Mouse (Mus musculus) stomach, embryonic 14.5 days (tissue): ENCODE data around the gene Tbx4. TPM values are rescaled to one million over a fixed set of nuclear protein-coding genes. Genes with fewer than 3 reads are reported as not detected.

Experiments used
- ATAC-seq: fragments of 200-750 bp; cut with Nextera tagmentation; 2 replicates; pipeline ENCODE4 v1.8.0; 2017; ENCODE audit warnings: low read depth, moderate TSS enrichment; ENCODE audit not compliant: insufficient number of reproducible peaks, insufficient read depth, low FRiP score
- H3K27ac ChIP-seq: fragments of 300-500 bp; sonication (generic); 2 replicates; pipeline ENCODE4 v1.5.1; 2014; ENCODE audit warnings: mild to moderate bottlenecking, low read length, moderate library complexity, mixed read lengths
- H3K27me3 ChIP-seq: fragments of 300-500 bp; sonication (generic); 2 replicates; pipeline ENCODE4 v1.6.1; 2014; ENCODE audit warnings: low read length, control low read depth, mixed read lengths; ENCODE audit not compliant: control insufficient read depth, insufficient read depth
- H3K36me3 ChIP-seq: fragments of 300-500 bp; sonication (generic); 2 replicates; pipeline ENCODE4 v1.6.1; 2014; ENCODE audit warnings: mild to moderate bottlenecking, control low read depth, low read length, moderate library complexity, mixed read lengths; ENCODE audit not compliant: control insufficient read depth, insufficient read depth
- H3K4me1 ChIP-seq: fragments of 300-500 bp; sonication (generic); 2 replicates; pipeline ENCODE4 v1.6.1; 2014; ENCODE audit warnings: low read length, control low read depth, mixed read lengths; ENCODE audit not compliant: control insufficient read depth, insufficient read depth
- H3K4me2 ChIP-seq: fragments of 300-500 bp; sonication (generic); replicated peaks from 2 replicates; pipeline ENCODE4 v1.6.1; 2014; ENCODE audit warnings: low read depth, low read length, control low read depth
- H3K4me3 ChIP-seq: fragments of 300-500 bp; sonication (generic); 2 replicates; pipeline ENCODE4 v1.5.1; 2014; ENCODE audit warnings: low read depth, low read length, control low read depth
- H3K9ac ChIP-seq: fragments of 300-500 bp; sonication (generic); replicated peaks from 2 replicates; pipeline ENCODE4 v1.6.1; 2014; ENCODE audit warnings: low read depth, mild to moderate bottlenecking, control low read depth, low read length, moderate library complexity, mixed read lengths
- H3K9me3 ChIP-seq: fragments of 300-500 bp; sonication (generic); 2 replicates; pipeline ENCODE4 v1.6.1; 2016; ENCODE audit warnings: low read depth, low read length, control low read depth; ENCODE audit not compliant: control insufficient read depth
- WGBS: fragments of 180-500 bp; shearing (Covaris S2); extraction: QIAGEN DNeasy Blood & Tissue Kit; methylation state at CpG from one replicate; pipeline ENCODE4 v1.1.7; 2014; 5-methylcytosine and 5-hydroxymethylcytosine counted together
- polyA plus RNA-seq: library from polyadenylated mRNA; unstranded; fragments of >200 nt; fragmentation: Nextera tagmentation; extraction: Ambion mirVana; gene quantifications from 2 replicates; pipeline ENCODE4 v1.2.1, GENCODE M21; 2014

The Tbx4 gene
- not detected in 2 replicates for polyA plus RNA-seq

DNA sequence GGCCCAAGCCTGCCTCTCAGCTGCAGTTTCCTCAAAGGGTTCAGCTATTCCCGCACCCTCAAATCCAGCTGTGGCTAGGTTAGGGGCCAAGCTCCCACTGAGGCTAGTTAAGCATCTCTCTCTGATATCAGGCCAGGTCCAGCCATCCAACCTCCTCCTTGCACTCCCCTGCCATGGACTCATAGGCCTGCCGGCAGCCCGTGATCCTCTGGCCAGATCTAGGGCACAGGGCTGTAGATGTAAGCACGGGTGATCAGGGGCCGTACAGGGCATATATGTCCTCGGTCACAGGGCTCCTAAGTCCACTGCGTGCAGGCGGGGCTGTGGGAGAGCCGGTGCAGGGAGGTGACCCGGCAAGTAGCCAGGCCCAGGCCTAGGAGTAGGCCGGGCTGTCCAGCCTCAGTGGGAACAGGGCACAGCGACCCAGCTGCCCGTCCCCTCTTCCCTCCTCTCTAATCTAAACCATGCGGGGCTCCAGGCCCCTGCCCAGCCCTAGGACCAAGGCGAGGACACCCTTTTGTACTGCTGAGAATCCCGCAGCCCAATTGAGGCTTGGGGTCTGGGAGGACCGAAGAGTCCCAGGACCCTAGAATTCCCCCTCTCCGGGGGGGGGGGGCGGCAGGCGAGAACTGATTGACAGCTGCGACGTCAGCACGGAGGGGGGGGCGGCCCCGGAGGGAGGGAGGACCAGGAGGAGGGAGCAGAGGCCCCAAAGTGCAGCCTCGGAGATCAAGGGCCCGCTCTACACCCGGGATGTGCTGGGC is at the start of gene Tbx4:
Gene Tbx4, plus strand, starts transcription at position 758 of the 764 bp plus-strand sequence.
- Histone ChIP-seq H3K4me2 (no peak within 1 kb of the TSS), H3K27me3 (peaks cover 58% of the 10 kb centered on the region), H3K9ac (no peak within 1 kb of the TSS), H3K4me1 (peaks cover 10% of the 10 kb centered on the region), H3K9me3 (no peaks in the 10 kb centered on the region), H3K4me3 (no peak within 1 kb of the TSS), H3K36me3 (no peaks in the 10 kb centered on the region), H3K27ac (no peak within 1 kb of the TSS)
- WGBS, result 29% methylated on average over 23 of the region's 28 CpGs
- peak; percentile 12; the same call in 1 of the 2 replicates for ATAC-seq

DNA sequence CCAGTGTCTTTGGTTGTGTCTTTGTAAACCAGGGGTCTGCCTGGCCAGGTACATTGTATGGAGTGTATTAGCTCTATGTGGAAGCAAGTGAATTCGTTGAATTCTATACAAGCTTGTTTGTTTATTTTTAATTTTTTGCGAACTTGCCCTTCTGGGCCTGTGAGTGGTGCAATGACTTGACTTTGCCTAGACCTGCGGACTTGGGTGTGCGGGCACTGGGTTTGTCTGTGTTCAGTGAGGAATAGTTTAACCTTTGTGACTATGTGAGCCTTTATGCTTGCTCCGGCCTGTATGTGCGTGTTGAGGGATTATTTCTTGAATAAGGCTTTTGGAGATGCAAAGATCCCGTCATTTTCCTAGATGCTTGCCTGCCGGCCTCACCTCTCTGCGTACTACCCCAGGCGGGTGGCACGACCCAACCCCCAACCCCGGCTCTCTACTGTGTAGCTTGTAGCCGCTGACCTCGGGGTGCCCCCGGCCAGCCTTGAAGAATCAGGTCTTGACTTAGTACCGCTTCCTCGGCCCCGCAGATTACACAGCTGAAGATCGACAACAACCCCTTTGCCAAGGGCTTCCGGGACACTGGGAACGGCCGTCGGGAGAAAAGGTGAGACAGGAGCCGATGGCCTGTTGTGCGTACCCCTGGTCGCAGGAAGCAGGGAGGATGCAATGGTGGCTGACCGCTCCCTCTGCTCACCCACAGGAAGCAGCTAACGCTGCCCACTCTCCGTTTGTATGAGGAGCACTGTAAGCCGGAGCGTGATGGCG is 49.5 kb upstream of the Tbx4 start:
- peak overlapping the region; percentile 36; the same call in 1 of the 2 replicates for H3K27ac ChIP-seq
- H3K9ac ChIP-seq, result peak overlapping the region; percentile 54
- peak overlapping the region; percentile 59 for H3K4me3 ChIP-seq
- 0 out of 2 replicates have a peak, but pooled peaks cover 16% of the 10 kb centered on the region for H3K4me1 ChIP-seq
- no peaks in the 10 kb centered on the region for H3K9me3 ChIP-seq
- peak overlapping the region; percentile 87 for H3K4me2 ChIP-seq
- peaks cover 35% of the 10 kb centered on the region for H3K27me3 ChIP-seq
- ATAC-seq, result no peak
- peaks cover 7% of the 10 kb centered on the region; the same call in 1 of the 2 replicates for H3K36me3 ChIP-seq
- 18% methylated on average over 32 of the region's 32 CpGs for WGBS

DNA sequence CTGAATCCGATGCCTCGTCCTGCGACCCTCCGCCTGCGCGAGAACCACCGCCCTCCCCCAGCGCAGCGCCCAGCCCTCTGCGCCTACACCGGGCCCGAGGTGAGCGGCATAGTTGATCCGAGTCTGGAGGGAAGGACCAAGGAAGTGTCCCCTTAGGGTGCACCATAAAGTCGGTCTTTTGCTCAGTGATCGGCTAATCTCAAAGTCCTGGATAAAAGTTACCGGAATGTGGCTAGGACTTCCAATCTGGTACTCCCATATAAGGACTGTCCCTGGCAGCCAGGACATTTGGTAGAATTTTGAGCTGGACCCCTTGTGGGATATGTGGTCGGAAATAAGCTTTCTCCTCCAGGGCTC is 49.0 kb upstream of the Tbx4 start:
- Histone ChIP-seq H3K4me1 (peaks cover 14% of the 10 kb centered on the region; the same call in 1 of the 2 replicates), H3K9me3 (no peaks in the 10 kb centered on the region), H3K4me2 (peak overlapping the region; percentile 87), H3K36me3 (peaks cover 7% of the 10 kb centered on the region; the same call in 1 of the 2 replicates), H3K9ac (peak overlapping the region; percentile 54), H3K27ac (no peak overlapping the region; the same call in 1 of the 2 replicates), H3K4me3 (peak overlapping the region; percentile 59), H3K27me3 (peaks cover 35% of the 10 kb centered on the region)
- ATAC-seq, result no peak
- WGBS, result 15% methylated on average over 18 of the region's 18 CpGs

DNA sequence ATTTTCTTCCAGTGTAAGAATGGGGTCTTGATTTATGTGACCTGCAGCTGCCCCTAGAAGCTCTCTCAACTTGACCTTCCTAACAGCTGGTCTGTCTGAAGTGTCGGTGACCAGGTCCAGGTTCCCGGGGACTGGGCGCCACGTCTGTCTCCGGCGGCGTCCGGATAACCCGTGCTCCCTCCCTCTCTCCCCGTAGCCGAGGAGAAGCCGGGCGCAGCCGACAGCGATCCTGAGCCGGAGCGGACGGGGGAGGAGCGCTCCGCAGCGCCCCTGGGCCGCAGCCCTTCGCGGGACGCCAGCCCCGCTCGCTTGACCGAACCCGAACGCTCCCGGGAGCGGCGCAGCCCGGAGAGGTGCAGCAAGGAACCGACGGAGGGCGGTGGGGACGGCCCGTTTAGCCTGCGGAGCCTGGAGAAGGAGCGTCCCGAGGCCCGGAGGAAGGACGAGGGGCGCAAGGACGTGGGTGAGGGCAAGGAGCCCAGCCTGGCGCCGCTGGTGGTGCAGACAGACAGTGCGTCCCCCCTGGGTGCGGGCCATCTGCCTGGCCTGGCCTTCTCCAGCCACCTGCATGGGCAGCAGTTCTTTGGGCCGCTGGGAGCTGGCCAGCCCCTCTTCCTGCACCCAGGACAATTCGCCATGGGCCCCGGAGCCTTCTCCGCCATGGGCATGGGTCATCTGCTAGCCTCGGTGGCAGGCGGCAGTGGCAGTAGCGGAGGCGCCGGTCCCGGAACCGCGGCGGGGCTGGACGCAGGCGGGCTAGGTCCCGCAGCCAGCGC is 48.4 kb upstream of the Tbx4 start:
- peak overlapping the region; percentile 44; the same call in 1 of the 2 replicates for H3K27ac ChIP-seq
- H3K9ac ChIP-seq, result peak overlapping the region; percentile 54
- 6% methylated on average over 66 of the region's 67 CpGs for WGBS
- H3K36me3 ChIP-seq, result peaks cover 7% of the 10 kb centered on the region; the same call in 1 of the 2 replicates
- peaks cover 17% of the 10 kb centered on the region for H3K4me1 ChIP-seq
- ATAC-seq, result no peak
- H3K9me3 ChIP-seq, result no peaks in the 10 kb centered on the region
- H3K4me3 ChIP-seq, result peak overlapping the region; percentile 59
- peaks cover 35% of the 10 kb centered on the region for H3K27me3 ChIP-seq
- H3K4me2 ChIP-seq, result peak overlapping the region; percentile 87

DNA sequence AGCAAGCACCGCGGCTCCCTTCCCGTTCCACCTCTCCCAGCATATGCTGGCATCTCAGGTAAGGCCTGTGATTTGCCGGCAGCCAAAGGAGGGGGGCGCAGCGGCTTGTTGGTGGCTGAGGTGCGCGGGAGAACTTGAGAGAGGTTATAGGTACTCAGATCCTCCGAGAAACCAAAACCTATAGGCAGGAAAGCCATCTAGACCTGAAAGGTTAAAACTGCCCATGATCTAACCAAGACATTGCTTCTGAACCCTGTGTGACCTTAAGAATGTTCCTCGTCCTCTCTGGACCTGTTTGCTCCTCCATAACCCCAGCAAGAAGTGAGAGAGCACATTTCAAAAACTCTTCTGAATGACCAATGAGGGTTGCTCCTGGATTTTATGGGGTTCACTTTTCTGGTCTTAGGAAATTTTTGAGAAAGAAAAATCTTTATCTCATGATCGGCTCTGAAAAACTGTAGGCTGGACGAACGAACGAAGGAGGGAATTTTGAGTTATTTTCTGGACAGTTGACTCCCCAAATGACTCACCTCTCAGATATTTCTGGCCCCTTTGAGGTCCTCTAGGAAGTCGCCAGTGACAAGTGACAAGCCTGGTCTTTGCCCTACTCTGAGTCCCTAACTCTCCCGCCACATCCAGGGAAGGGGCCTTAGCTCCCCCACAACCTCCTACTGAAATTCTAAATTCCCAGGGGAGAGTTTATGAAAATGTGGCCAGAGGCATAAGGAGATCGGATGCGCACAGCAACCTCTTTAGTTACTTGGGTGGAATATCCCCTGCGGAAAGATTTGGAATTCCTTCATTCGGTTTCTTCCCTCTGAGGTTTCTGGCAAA is 47.6 kb upstream of the Tbx4 start:
- no peak for ATAC-seq
- peak overlapping the region; percentile 59 for H3K4me3 ChIP-seq
- peaks cover 35% of the 10 kb centered on the region for H3K27me3 ChIP-seq
- no peaks in the 10 kb centered on the region for H3K9me3 ChIP-seq
- H3K9ac ChIP-seq, result peak overlapping the region; percentile 54
- WGBS, result 29% methylated on average over 20 of the region's 20 CpGs
- H3K4me1 ChIP-seq, result peaks cover 17% of the 10 kb centered on the region
- H3K4me2 ChIP-seq, result peak overlapping the region; percentile 87
- peaks cover 7% of the 10 kb centered on the region; the same call in 1 of the 2 replicates for H3K36me3 ChIP-seq
- H3K27ac ChIP-seq, result no peak overlapping the region

DNA sequence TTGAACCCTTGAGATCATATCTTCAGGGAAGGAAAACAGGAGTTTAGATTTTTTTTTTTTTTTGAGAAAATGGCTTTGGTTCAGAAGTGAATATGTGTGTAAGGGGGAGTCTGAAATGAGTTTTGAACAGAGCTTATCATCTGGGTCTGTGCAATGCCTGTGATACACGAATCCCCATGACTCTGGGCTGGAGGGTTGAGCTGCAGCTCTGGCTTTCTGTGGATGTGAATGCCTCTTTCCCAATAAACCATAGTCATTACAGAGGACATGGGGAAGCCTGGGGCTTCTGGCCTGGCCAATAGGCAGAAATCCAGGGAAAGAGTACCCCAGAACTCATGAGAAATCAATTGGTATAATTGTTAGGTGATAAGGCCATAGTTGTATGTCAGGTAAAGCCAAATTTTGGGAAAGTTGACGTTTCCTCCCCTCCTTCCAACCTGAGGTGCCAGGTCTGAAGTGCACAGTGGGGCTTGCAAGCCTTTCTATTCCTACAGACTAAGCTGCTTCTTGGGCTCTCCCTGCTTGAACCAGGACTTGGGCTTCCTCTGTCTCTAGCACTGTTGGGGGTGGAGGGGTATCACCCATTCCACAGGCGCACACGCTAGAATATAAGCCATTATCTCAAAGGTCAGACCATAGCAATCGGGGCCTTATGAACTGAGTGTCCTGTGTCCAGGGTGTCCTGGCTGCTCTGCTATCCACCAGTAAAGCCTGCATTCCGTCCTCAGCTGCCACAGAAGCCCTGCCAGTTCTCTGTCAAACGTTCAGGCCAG is 46.8 kb upstream of the Tbx4 start:
- H3K9ac ChIP-seq, result peak overlapping the region; percentile 54
- 40% methylated on average over 7 of the region's 7 CpGs for WGBS
- H3K27me3 ChIP-seq, result peaks cover 35% of the 10 kb centered on the region
- H3K9me3 ChIP-seq, result no peaks in the 10 kb centered on the region
- H3K36me3 ChIP-seq, result peaks cover 7% of the 10 kb centered on the region; the same call in 1 of the 2 replicates
- H3K27ac ChIP-seq, result no peak overlapping the region
- ATAC-seq, result no peak
- H3K4me2 ChIP-seq, result peak overlapping the region; percentile 87
- H3K4me1 ChIP-seq, result peaks cover 17% of the 10 kb centered on the region
- peak overlapping the region; percentile 59; the same call in 1 of the 2 replicates for H3K4me3 ChIP-seq
